Mouse (Mus musculus) gastrocnemius, adult 8-10 months (tissue): ENCODE results near the gene Napsa. TPM values are rescaled to one million over a fixed set of nuclear protein-coding genes. Genes with fewer than 3 reads are reported as not detected.

ENCODE experiments used
- DNase-seq, 2 experiments: peaks; one replicate each; pipeline ENCODE4 v3.0.0; 2022; ENCODE audit warnings: low spot score in 2 of 2
- total RNA-seq, 4 experiments: library from RNA; stranded (reverse); gene quantifications; 2 replicates each; pipeline ENCODE4 v1.2.4; 2022

Napsa gene
- total RNA-seq, 4 experiments from 2014 or later, result 0.22 to 0.46 (median 0.40) TPM; not detected in 1

GRCm38 (mm10) chr7:44538756-44539624, 33.2 kb upstream of the Napsa start:
- no peak for DNase-seq

GRCm38 (mm10) chr7:44542555-44542954, 29.6 kb upstream of the Napsa start:
- DNase-seq, result no peak

GRCm38 (mm10) chr7:44543071-44543470, 29.1 kb upstream of the Napsa start:
- no peak for DNase-seq

- DNase-seq, result no peak
These were observed 25.9 kb upstream of the Napsa start for GRCm38 (mm10) chr7:44546274-44546673.

- no peak for DNase-seq
These were observed 25.1 kb upstream of the Napsa start for GRCm38 (mm10) chr7:44547041-44547440.

GRCm38 (mm10) chr7:44547725-44548124, 24.5 kb upstream of the Napsa start:
- DNase-seq, result no peak

GRCm38 (mm10) chr7:44548497-44549087, 23.6 kb upstream of the Napsa start, which contains the start of gene Pold1:
Pold1 (minus strand) TSS chr7:44548849.
- DNase-seq, result peak; percentile 100

GRCm38 (mm10) chr7:44549621-44550408, 22.4 kb upstream of the Napsa start:
- no peak for DNase-seq

- no peak for DNase-seq
These were observed 21.8 kb upstream of the Napsa start for GRCm38 (mm10) chr7:44550409-44550678.

- no peak for DNase-seq
These were observed 20.9 kb upstream of the Napsa start for GRCm38 (mm10) chr7:44551301-44551700.

- DNase-seq, result no peak
These were observed 20.4 kb upstream of the Napsa start for GRCm38 (mm10) chr7:44551731-44552130.

GRCm38 (mm10) chr7:44552141-44552908, 19.9 kb upstream of the Napsa start:
- DNase-seq, result no peak

GRCm38 (mm10) chr7:44553196-44553764, 18.9 kb upstream of the Napsa start:
- peak; percentile 63 to 69 for DNase-seq

- DNase-seq, result peak; percentile 93 to 95
These were observed 18.4 kb upstream of the Napsa start, which contains the start of gene Nr1h2 for GRCm38 (mm10) chr7:44553826-44554225. Nr1h2 (minus strand) TSS chr7:44553951.

GRCm38 (mm10) chr7:44557629-44558028, 14.6 kb upstream of the Napsa start:
- no peak for DNase-seq

- DNase-seq, result peak; percentile 40 to 54
These were observed 11.5 kb upstream of the Napsa start for GRCm38 (mm10) chr7:44560435-44561400.

GRCm38 (mm10) chr7:44563284-44563683, 8.9 kb upstream of the Napsa start:
- DNase-seq, result no peak

GRCm38 (mm10) chr7:44564486-44564885, 7.7 kb upstream of the Napsa start:
- DNase-seq, result no peak

GRCm38 (mm10) chr7:44565414-44565813, 6.8 kb upstream of the Napsa start:
- DNase-seq, result no peak

- no peak for DNase-seq
These were observed 3.4 kb upstream of the Napsa start for GRCm38 (mm10) chr7:44568803-44569202.
